Mouse (Mus musculus): Measurements from ENCODE around the gene Chchd2.
A peak's percentile ranks its signal among the peaks of the same experiment; 100 is the strongest.

Gene Chchd2

GRCm38 (mm10) chr5:129878946-129879345, 8.3 kb downstream of the Chchd2 start:
- no peak for DNase-seq (ENCODE audit: low spot score in 2 of 2)

GRCm38 (mm10) chr5:129877731-129878455, 9.4 kb downstream of the Chchd2 start:
- DNase-seq (ENCODE audit: low spot score in 2 of 2), result no peak

- no peak for DNase-seq (ENCODE audit: low spot score in 2 of 2)
Observed at GRCm38 (mm10) chr5:129875098-129875497, 12.2 kb downstream of the Chchd2 start.

GRCm38 (mm10) chr5:129873942-129874341, 13.3 kb downstream of the Chchd2 start:
- DNase-seq (ENCODE audit: low spot score in 2 of 2), result no peak

- DNase-seq (ENCODE audit: low spot score in 2 of 2), result no peak
Observed at GRCm38 (mm10) chr5:129871238-129871637, 16.0 kb downstream of the Chchd2 start.

- DNase-seq (ENCODE audit: low spot score in 2 of 2), result no peak
Observed at GRCm38 (mm10) chr5:129869238-129869995, 17.9 kb downstream of the Chchd2 start.

GRCm38 (mm10) chr5:129865841-129866240, 21.4 kb downstream of the Chchd2 start:
- no peak for DNase-seq (ENCODE audit: low spot score in 2 of 2)

GRCm38 (mm10) chr5:129864467-129864866, 22.8 kb downstream of the Chchd2 start:
- DNase-seq (ENCODE audit: low spot score in 2 of 2), result peak; percentile 22 to 74

- DNase-seq (ENCODE audit: low spot score in 2 of 2), result no peak
Observed at GRCm38 (mm10) chr5:129862325-129862724, 24.9 kb downstream of the Chchd2 start.

- DNase-seq (ENCODE audit: low spot score in 2 of 2), result no peak
Observed at GRCm38 (mm10) chr5:129856414-129856813, 30.9 kb downstream of the Chchd2 start.

- DNase-seq (ENCODE audit: low spot score in 2 of 2), result no peak
Observed at GRCm38 (mm10) chr5:129855163-129855562, 32.1 kb downstream of the Chchd2 start.

GRCm38 (mm10) chr5:129847558-129847820, 39.8 kb downstream of the Chchd2 start:
- DNase-seq (ENCODE audit: low spot score in 2 of 2), result no peak

- peak; percentile 92 to 95 for DNase-seq (ENCODE audit: low spot score in 2 of 2)
Observed at GRCm38 (mm10) chr5:129846752-129847557, 40.3 kb downstream of the Chchd2 start, which contains the start of gene Sumf2. Sumf2 (plus strand) TSS chr5:129846986.

GRCm38 (mm10) chr5:129844848-129845247, 42.4 kb downstream of the Chchd2 start:
- no peak for DNase-seq (ENCODE audit: low spot score in 2 of 2)
